Mouse (Mus musculus): ENCODE measurements around the gene 1700025C18Rik.
A peak's percentile ranks its signal among the peaks of the same experiment; 100 is the strongest.

The 1700025C18Rik gene

GRCm38 (mm10) chr2:165090650-165091049, at the start of gene 1700025C18Rik:
1700025C18Rik (minus strand) TSS chr2:165090750.
- no peak for DNase-seq

- DNase-seq, result no peak
Measured at GRCm38 (mm10) chr2:165136049-165136448, 45.5 kb upstream of the 1700025C18Rik start.

GRCm38 (mm10) chr2:165133566-165133965, 43.0 kb upstream of the 1700025C18Rik start:
- DNase-seq, result peak; percentile 11 to 16

GRCm38 (mm10) chr2:165131428-165131827, 40.9 kb upstream of the 1700025C18Rik start:
- DNase-seq, result no peak

GRCm38 (mm10) chr2:165129189-165129588, 38.6 kb upstream of the 1700025C18Rik start:
- no peak for DNase-seq

DNA sequence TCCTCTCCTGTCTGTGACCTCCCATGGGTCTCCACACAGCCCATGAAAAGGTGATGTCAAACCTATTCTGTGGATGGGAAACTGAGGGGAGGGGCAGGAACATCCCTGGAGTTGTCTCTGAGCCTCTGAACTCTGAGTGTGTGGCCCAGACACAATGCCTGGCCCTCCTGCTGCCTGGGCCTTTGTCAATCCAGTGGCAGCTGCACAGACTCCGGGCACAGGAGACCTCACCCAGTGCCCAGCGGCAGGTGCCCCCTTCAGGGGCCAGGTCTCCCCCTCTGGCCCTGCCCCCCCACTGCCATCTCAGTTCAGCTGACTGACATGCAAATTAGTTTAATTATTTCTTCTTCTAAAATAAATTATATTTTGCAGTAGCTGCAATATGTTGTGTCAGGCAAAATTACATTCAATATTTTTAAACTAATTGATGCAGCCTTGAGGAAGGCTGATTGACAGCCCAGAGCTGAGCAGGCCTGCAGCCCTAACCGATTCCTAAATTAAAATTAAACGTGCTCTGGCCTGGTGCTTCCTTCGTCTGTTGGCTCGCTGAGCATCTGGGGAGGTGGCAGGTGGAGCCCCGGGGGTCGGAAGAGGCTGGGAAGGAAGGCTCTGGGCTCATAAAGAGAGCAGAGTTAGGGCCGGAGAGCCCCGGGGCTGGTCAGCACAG, 36.5 kb upstream of the 1700025C18Rik start:
- DNase-seq, result no peak

- peak in 1 of 2 experiments; percentile 20 for DNase-seq
Measured at GRCm38 (mm10) chr2:165121206-165121840, 30.8 kb upstream of the 1700025C18Rik start.

DNA sequence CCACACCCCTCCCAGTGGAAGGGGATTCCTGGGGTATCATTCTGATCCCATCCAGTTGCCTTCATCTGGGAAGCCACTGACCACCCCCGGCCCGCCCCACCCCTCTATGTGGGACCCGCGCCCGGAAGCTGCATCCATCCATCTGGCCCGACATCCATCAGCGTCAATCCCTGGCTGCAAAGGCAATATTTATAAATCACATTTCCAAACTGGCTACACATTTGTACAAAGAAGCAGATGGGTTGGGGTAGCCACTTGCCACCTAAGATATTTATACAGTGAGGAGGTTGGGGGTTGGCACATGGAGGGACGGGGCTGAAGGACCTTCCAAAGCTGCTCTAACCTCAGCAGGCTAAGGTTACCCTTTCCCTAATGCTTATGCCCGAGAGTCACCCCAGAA, 30.2 kb upstream of the 1700025C18Rik start:
- no peak for DNase-seq

- no peak for DNase-seq
Measured at GRCm38 (mm10) chr2:165113733-165114132, 23.2 kb upstream of the 1700025C18Rik start.

DNA sequence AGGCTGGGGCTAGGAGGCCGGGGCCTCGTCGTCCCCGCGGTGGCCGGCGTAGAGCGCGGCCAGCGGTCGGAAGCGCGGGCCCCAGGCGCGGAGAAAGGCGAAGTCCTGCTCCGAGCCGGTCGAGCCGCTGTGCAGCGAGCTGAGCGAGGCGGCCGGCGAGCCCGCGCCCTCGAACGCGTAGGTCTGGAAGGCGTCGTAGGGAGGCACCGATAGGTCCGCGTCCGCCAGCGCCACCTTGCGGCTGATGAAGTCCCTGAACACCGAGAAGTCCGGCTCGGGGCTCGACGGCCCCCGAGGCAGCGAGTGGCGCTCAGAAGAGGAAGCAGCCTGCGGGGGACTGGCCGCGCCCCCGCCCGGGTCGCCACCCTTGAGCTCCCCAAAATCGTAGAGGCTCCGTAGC, 21.6 kb upstream of the 1700025C18Rik start:
- peak; percentile 51 to 79 for DNase-seq

DNA sequence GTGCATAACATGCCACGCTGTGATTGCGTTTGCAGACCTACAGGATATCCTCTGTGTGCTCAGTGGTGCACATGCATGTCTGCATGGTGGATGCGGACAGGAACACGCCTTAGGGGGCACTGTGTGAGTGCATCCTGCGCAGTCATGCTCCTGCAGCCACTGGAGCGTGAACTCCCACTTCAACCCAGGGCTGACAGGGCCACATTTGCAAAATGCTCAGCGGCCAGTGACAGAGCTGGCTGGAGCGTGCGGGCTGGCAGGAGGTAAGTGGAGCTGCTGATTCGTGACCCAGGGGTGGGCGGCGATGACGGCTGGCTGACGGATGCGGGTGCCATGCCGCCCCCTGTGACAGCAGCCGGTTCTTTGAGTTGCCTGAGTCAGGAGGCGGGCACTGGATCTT, 16.0 kb upstream of the 1700025C18Rik start:
- DNase-seq, result no peak

- DNase-seq, result no peak
Measured at GRCm38 (mm10) chr2:165105513-165106079, 15.0 kb upstream of the 1700025C18Rik start.

GRCm38 (mm10) chr2:165102920-165103319, 12.4 kb upstream of the 1700025C18Rik start:
- no peak for DNase-seq

GRCm38 (mm10) chr2:165100749-165101148, 10.2 kb upstream of the 1700025C18Rik start:
- DNase-seq, result no peak

- DNase-seq, result peak; percentile 54 to 61
Measured at GRCm38 (mm10) chr2:165098861-165099260, 8.3 kb upstream of the 1700025C18Rik start.

GRCm38 (mm10) chr2:165096367-165096766, 5.8 kb upstream of the 1700025C18Rik start:
- DNase-seq, result no peak

DNA sequence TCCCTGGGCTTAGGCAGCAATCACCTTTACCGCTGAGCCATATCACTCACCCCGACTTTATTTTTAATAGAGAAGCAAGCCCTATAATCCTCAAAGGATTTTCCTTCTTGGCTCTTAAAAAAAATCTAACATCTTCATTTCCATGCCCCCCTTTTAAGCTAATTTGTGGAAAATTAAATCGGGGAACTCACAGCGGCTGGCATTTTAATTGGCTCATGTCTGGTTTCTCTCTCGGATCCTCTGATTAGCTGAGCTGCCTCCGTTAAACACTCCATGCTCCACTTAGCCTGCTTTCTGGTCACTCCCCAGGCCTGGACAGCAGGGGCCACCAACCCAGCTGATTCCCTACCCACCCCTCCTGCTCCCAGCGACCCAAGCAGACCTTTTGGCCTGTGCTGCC, 1.8 kb upstream of the 1700025C18Rik start:
- DNase-seq, result no peak

- DNase-seq, result no peak
Measured at GRCm38 (mm10) chr2:165091433-165091965, 949 bp upstream of the 1700025C18Rik start.

- no peak for DNase-seq
Measured at GRCm38 (mm10) chr2:165089470-165089869, 1.1 kb downstream of the 1700025C18Rik start.

- no peak for DNase-seq
Measured at GRCm38 (mm10) chr2:165086634-165087033, 3.9 kb downstream of the 1700025C18Rik start.

DNA sequence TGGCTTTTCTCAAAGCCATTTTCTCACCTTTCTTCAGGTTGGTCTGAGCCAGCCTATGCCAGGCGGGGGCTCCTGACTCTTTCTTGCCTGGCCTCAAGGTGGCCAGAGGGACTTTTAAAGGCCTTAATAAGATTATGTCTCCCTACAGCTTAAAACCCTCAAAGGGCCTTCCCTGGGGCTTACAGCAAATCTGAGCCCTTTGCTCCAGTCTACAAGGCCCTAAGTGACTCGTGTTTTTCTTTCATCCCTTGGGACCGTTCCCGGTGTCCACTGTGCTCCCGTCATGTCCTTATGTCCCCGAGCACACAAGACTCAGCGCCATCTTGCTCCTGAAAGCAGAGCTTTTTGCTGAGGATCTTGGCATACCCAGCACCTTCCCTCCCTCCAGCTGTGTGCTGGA, 9.3 kb downstream of the 1700025C18Rik start:
- DNase-seq, result no peak

DNA sequence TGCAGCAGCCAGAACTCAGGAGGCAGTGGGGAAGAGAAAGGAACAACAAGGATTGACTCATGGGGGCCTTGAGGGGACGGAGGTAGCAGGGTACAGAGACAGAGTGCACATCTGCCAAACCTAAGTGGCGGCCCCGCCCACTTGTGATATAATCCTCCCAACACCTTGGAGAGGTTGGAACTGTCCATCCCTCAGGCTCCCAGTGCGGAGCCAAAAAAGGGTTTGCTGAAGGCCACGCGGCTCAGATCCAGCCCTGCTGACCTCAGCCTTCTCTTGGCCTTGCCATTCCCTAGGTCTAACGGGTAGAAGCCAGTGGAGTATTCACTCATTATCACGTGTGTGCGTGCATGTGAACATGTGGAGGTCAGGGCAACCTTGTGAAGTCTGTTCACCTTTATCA, 9.9 kb downstream of the 1700025C18Rik start:
- no peak for DNase-seq

GRCm38 (mm10) chr2:165078605-165079004, 11.9 kb downstream of the 1700025C18Rik start:
- DNase-seq, result no peak

GRCm38 (mm10) chr2:165078045-165078444, 12.5 kb downstream of the 1700025C18Rik start:
- no peak for DNase-seq

Data from kidney, adult 8-10 months (tissue).